Mouse (Mus musculus) adrenal gland (tissue): ENCODE data around the gene Cxcl10.

Source experiments
- intact Hi-C: fragments of 180-260 bp; cut with DNase I; formaldehyde crosslinking; loops from one replicate; pipeline ENCODE4 v1.15.1; 2025

Cxcl10 gene

DNA sequence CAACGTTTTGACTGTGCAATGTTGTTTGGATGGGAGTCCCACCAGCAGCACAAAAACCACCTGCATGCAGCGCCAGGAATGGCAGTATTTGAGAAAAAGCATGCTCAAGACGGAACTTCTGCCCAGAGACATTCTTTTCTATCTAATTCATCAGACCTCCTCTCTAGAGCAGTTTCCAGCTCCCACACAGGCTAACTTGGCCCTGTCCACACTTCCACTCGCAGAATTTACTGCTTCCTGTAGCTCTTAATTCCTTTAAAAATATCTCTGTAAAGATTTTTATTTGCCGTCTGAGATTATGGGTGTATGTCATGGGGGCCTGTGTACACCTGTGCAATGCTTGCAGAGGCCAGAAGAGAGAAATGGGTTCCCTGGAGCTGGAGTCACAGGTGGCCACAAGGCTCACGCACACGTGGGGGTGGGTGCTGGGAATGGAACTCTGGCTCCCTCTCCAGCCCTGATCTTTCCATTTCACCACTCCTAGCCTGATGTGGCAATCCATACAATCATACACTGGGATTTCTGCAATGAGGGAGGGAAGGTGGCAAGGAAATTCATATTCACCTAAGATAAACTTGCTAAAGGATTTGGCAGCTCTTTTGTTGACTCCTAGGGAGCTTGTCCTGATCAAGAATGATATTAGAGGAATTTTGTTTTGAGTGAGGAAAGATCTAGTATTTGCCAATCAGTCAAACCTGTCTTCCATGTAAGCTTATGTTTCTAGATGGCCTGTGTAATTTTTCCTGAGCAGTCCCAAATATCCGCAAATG is 26.9 kb downstream of the Cxcl10 start:
- intact Hi-C loops: no loop called here

- intact Hi-C loops: no loop called here
Observed at GRCm38 (mm10) chr5:92318596-92318995, 30.1 kb downstream of the Cxcl10 start.

DNA sequence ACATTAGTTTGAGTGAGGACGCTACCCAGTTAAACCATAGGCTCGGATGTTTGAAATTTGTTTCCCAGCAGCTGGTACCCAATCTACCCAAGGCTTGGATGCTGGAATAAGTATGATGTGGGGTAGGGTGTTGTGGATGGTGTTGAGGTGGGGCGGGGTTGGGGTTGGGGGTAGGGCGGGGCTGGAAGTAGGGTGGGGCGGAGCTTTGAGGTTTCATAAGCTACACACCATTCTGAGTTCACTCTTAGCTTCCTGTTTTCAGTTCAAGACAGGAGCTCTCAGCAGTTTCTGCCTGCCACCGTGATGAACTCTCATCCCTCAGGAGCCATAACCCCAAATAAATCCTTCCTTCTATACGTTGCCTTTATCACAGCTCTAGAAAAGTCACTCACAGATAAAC is 30.6 kb downstream of the Cxcl10 start:
- intact Hi-C loops: no loop called here

- intact Hi-C loops: no loop called here
Observed at GRCm38 (mm10) chr5:92313776-92314175, 34.9 kb downstream of the Cxcl10 start.

DNA sequence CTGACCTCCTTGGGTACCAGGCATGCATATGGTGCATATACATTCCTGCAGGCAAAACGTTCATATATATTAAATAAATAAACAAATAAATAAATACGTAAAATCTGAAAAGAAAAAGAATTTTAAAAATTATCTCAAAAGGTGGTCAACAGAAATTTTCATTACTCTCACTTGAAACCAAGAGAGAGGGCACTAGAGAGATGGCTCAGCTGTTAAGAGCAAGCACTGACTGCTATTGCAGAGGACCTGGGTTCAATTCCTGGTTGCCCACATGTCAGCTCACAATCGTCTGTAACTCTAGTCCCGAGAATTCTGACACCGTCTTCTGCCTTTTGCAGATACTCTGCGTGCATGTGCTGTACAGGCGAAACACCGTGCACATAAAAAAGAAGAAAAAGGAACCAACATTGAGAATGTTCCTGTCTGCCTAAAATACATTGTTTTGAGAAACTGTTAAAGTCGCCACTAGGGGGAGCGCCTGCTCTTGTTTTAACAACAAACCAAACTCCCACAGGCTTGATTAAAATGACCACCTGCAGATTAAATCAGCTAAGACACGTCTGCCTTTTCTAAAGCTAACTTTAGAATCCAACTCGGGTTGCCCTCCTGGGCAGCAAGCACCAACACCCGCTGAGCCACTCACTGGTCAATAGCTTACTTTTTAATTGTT is 36.5 kb downstream of the Cxcl10 start:
- intact Hi-C loops: loop anchor here (1.0 kb wide), 1 partner anchor 69 kb away; no protein-coding TSS in a partner anchor

- intact Hi-C loops: no loop called here
Observed at GRCm38 (mm10) chr5:92309681-92310511, 38.8 kb downstream of the Cxcl10 start, which contains the start of gene Sdad1. Gene Sdad1 (minus strand): TSS chr5:92310479.

- intact Hi-C loops: no loop called here
Observed at GRCm38 (mm10) chr5:92304291-92304690, 44.4 kb downstream of the Cxcl10 start.

DNA sequence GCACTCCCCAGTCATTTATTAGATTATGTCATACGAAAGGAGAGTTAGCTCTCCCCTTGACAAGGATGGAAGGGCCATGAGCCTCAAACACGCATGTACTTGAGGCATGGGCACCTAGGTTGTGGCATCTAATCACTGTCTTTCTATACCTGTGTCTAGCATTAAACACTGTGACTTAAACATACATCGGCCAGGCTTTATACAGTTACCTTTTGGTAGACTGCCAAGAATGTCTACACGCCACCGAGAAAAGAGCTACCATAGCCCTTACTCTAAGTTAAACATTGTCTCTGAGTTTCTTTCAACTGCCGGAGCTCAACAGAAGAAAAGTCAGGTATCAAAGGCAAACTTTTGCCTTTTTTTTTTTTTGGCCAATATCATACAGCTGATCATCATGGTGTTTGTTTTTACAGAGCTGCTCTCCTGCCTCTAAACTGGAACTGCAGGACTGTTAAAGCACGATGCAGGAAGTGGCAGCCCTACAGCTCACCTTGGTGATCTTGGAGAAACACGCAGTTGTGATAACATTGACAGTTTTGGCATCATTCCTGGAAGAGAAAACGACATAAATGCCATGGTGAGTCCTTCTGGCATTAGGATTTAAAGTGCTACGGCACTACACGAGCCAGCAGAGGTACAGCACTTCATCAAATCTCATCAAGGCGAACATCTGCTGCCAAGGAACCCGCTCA is 46.4 kb downstream of the Cxcl10 start:
- intact Hi-C loops: no loop called here
